Mouse (Mus musculus) CD8-positive naive resting alpha-beta T cell, adult 2 months (primary cell): ENCODE results near the gene Kcnma1.

Experiments used
- DNase-seq, 2 experiments: peaks; one replicate each; pipeline ENCODE4 v3.0.0; 2022; ENCODE audit warnings: low read depth in 2 of 2, low spot score in 2 of 2

Kcnma1 gene

DNA sequence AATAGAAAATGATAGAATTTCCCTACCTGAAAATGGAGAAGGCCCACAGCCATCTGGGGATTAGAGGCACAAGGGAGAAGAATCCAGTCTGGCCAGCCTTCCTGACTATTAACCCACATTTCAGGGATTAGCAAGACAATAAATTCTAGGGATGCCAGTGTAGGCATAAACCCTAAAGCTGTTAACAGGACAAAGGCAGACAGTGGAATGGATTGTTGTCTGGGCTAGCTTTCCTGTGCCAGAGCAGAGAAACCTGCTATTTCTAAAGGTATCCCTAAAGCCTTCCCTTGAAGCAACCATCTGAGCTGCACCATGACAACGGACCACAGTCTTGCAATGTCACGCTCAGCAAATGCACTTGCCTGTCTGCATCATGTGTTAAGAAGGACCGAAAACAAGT is 642.3 kb downstream of the Kcnma1 start:
- no peak for DNase-seq

GRCm38 (mm10) chr14:23360491-23360995 is 653.7 kb downstream of the Kcnma1 start:
- no peak for DNase-seq

- no peak for DNase-seq
Observed at GRCm38 (mm10) chr14:23358776-23359175, 655.5 kb downstream of the Kcnma1 start.

DNA sequence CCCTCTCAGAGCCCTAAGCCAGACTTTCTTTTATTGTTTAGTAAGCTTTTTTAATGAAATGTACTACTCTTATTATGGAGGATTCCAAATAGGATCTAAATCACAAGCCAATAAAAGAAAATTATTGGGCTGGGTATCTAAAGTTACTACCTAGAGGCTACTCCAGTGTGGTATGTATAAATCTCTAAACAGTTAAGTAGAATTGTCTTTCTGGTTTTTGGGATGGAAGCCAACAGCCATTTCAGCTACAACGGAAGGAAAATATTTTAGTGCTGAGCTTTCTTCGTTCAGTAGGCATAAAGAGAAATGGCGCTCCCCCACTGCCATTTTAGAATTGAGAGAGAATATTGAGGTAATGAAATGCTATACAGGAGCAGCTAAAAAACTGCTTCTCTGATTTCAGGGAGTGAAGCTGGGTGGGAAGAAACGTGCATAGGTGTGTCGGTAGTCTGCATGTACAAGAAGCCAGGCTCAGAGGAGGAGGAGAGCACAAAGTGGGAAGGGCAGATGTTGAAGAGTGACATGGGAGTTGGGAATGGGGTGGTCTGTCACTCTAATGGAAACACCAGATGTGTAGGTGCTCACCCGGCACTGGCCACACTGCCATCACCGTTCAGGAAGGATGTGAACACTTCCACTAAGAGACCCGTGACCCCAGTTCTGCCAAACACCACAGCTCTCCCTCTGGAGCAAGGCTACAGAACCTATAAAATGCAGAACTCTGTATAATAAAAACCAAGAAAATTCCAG is 656.6 kb downstream of the Kcnma1 start:
- no peak for DNase-seq

- DNase-seq, result no peak
Observed at GRCm38 (mm10) chr14:23326786-23327185, 687.5 kb downstream of the Kcnma1 start.

DNA sequence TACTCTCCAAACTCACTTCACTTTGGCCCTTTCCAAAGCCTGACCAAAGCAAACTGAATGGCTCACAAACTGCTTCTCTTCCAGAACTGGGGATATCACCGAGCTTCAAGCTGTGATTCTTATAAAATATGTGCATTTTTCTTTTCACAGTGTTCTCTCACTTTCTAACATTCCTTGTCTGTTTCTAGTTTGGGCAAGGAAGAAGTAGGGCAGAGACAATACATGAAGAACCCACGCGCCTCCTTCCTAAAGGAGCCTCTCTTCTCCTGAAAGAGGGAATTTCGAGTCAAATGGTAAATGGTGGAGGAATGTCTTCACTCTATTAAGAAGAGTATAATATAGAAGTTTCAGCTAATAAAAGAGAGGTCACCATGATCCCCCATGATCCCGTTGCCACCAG is 709.0 kb downstream of the Kcnma1 start:
- DNase-seq, result no peak

- DNase-seq, result no peak
Observed at GRCm38 (mm10) chr14:23300443-23300842, 713.8 kb downstream of the Kcnma1 start.

DNA sequence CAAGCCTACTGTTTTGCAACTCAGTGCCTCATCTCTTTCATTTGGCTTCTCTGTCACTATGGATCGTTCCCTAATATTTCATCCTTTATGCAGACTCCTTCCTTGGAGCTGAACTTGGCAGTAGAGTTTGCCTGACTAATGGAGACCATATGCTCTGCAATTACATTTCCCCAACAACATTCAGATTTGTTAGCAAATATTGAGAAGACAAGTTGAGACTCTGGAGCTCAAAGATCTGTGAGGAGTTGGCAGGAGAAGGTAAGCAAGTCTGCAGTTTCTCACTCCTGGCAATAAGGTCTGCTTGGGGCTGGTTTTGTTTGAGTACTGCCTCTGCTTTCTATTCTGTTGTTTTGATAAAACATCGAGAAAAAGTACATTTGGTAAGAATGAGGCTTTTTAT is 723.7 kb downstream of the Kcnma1 start:
- no peak for DNase-seq

- no peak for DNase-seq
Observed at GRCm38 (mm10) chr14:23266554-23267309, 747.6 kb downstream of the Kcnma1 start.

GRCm38 (mm10) chr14:23253154-23253553 is 761.1 kb downstream of the Kcnma1 start:
- no peak for DNase-seq

DNA sequence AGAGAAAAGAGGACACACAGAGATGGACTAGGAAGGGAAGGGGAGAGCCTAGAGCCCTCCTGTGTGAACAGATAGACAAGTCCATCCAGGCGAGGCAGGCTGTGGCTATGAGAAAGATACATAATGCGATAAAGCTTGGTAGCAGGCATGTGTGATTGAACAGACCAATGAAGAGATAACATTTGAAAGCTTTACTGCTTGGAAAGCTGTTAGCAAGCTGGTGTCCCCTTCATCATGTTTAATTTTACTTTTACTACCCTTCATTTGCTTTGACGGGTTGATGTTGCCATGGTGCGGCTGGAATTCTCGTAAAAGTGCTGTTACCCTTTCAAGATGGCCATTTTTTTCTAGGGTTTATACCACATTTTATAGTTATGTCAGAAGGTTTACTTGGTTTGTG is 769.8 kb downstream of the Kcnma1 start:
- no peak for DNase-seq

DNA sequence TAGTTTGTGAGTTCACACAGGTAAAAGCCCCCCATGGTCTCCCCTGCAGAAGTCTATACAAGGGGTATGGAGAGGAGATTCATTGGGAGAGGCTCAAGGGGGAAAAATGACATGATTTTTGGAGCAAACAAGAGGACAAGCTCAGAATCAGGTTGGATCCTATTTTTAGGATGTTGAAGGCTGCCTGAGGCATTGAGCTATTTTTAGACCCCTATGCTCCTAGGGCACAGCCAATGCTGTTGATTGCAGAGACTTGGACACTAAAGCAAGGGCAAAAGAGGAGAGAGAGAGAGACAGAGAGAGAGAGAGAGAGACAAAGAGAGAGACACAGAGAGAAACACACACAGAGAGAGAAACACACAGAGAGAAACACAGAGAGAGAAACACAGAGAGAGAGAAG is 770.4 kb downstream of the Kcnma1 start:
- DNase-seq, result no peak
